Mouse (Mus musculus) Muller cell, postnatal 12 days (primary cell): ENCODE measurements at regions not wholly inside any gene's neighbourhood (a gene's known extent, or its start where the extent isn't known, plus 50 kb on each side); places are given as distances from the start of the nearest gene placed in this dataset.
"Not testable (repeated sequence)": the region's sequence is repeated elsewhere in the genome, so short reads cannot be mapped to it uniquely, and the experiment has no call there.

Source experiments
- DNase-seq: peaks from one replicate; pipeline ENCODE4 v3.0.0-alpha.2; 2015; ENCODE audit errors: inconsistent ontology term

- DNase-seq, result not testable (repeated sequence)
Measured at GRCm38 (mm10) chr1:23316288-23316687, 81.3 kb downstream of the Ogfrl1 start.

GRCm38 (mm10) chr1:23314863-23315262 lies 82.7 kb downstream of the Ogfrl1 start:
- DNase-seq, result not testable (repeated sequence)

- DNase-seq, result no peak
Measured at GRCm38 (mm10) chr1:23292718-23293117, 104.9 kb downstream of the Ogfrl1 start.

GRCm38 (mm10) chr1:23286741-23287140 lies 110.8 kb downstream of the Ogfrl1 start:
- peak; percentile 46 for DNase-seq

GRCm38 (mm10) chr1:23282870-23283219 lies 114.7 kb downstream of the Ogfrl1 start:
- no peak for DNase-seq

- no peak for DNase-seq
Measured at GRCm38 (mm10) chr1:23282215-23282869, 115.2 kb downstream of the Ogfrl1 start.

GRCm38 (mm10) chr1:23279827-23280226 lies 117.7 kb downstream of the Ogfrl1 start:
- no peak for DNase-seq

- DNase-seq, result no peak
Measured at GRCm38 (mm10) chr1:23272077-23272476, 125.5 kb downstream of the Ogfrl1 start.

- DNase-seq, result peak; percentile 86
Measured at GRCm38 (mm10) chr1:23270910-23271822, 126.4 kb downstream of the Ogfrl1 start.

GRCm38 (mm10) chr1:23268062-23268461 lies 129.5 kb downstream of the Ogfrl1 start:
- DNase-seq, result no peak

GRCm38 (mm10) chr1:23265556-23266232 lies 131.9 kb downstream of the Ogfrl1 start:
- DNase-seq, result no peak

- DNase-seq, result no peak
Measured at GRCm38 (mm10) chr1:23264251-23264650, 133.3 kb downstream of the Ogfrl1 start.

- DNase-seq, result no peak
Measured at GRCm38 (mm10) chr1:23263798-23264197, 133.8 kb downstream of the Ogfrl1 start.

GRCm38 (mm10) chr1:23261652-23262051 lies 135.9 kb downstream of the Ogfrl1 start:
- no peak for DNase-seq

GRCm38 (mm10) chr1:23257306-23257895 lies 140.2 kb downstream of the Ogfrl1 start:
- no peak for DNase-seq

- DNase-seq, result peak; percentile 87
Measured at GRCm38 (mm10) chr1:23256630-23257001, 141.0 kb downstream of the Ogfrl1 start.

GRCm38 (mm10) chr1:23255925-23256629 lies 141.5 kb downstream of the Ogfrl1 start:
- peak; percentile 99 for DNase-seq

GRCm38 (mm10) chr1:23254235-23254634 lies 143.3 kb downstream of the Ogfrl1 start:
- DNase-seq, result no peak

GRCm38 (mm10) chr1:23231522-23231921 lies 129.5 kb upstream of the 4933415F23Rik start:
- DNase-seq, result peak; percentile 32

GRCm38 (mm10) chr1:23228478-23228877 lies 126.4 kb upstream of the 4933415F23Rik start:
- no peak for DNase-seq

- peak; percentile 35 for DNase-seq
Measured at GRCm38 (mm10) chr1:23214462-23215158, 112.6 kb upstream of the 4933415F23Rik start.
